Mouse (Mus musculus) lung, postnatal 14 days (tissue): ENCODE measurements around the gene Tgfbrap1.
"Not testable (repeated sequence)": the region's sequence is repeated elsewhere in the genome, so short reads cannot be mapped to it uniquely, and the experiment has no call there.

Experiments used
- DNase-seq: peaks from one replicate; pipeline ENCODE4 v3.0.0; 2021

Tgfbrap1 gene

DNA sequence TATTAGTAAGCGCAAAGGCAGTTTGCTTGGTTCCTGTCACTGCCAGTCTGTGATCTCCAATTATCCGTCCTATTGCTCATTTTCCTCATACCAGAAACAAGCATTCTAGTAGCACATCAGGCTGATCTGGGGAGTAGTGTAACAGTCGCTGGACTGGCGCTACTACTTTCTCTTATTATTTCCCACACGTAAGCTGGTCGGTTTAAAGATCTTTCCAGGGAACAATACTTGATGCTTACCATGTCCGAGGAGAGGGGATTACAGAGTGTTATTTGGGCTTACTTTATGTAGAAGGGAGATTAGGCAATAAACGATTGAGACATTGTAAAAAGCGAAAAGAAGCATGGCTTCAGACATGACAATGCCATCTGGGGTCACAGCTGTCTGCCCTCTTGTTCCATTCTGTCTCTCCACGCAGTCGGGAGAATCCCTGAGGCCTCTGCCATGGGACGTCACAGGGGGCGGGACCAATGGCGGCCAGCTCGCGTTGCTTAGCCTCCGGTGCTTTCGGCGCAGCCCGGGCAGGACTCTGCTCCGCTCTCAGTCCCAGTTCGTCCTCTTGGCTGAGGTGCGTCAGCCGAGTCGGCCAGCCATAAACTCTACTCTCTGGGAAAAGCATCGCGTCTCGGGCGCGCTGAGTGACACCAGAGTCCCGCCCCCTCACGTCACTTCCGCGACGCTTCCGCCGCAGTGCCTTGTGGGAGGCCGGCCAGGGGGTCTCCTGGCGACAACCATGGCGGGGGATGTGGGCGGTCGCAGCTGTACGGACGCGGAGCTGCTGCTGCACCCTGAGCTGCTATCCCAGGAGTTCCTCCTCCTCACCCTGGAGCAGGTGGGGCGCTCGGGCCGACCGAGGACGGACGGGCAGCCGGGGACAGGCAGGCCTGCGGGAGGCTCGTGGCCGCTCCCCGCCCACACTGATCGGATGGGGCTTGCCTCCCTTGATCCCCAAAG is at the start of gene Tgfbrap1, which contains the start of gene AI597479:
Tgfbrap1 (minus strand) TSS at position 607 of the 954 bp plus-strand sequence.
AI597479 (plus strand) TSS at position 680 of the 954 bp plus-strand sequence.
- DNase-seq = peak; percentile 91

DNA sequence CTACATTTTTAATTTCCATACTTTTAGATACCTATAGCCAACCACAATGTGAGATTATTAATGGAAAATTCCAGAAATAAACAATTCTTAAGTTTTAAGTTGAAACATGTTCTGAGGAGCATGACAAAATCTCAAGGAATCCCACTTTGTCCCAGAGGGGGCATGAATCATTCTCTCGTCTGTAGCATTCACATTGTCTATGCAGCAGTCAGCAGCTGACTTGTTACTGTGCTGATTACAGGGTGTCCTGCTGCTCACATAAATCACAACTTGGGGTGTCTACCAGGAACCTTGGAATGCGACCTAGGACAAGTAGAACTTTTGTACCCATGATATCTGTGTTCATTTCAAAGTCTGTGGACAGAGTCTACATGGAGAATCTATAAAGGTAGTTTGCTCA is 49.0 kb upstream of the Tgfbrap1 start:
- no peak for DNase-seq

DNA sequence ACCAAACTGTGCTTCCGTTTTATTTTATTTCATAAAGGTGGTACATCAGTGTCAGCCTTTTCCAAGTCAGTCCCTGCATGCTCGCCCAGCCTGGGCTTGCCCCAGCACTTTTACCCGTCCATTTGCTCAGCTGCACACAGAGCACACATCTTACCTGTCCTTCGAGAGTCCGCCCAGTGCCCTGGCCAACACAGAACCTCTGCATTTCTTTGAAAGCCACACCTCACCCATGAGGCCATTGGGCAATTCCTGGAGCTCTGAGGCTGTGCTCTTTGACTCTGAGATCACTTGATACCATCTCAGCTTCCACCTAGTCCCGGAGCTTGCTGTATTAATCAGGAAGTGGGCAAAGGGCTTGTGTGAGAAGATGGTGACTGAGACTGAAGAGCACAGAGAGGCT is 47.0 kb upstream of the Tgfbrap1 start:
- no peak for DNase-seq

DNA sequence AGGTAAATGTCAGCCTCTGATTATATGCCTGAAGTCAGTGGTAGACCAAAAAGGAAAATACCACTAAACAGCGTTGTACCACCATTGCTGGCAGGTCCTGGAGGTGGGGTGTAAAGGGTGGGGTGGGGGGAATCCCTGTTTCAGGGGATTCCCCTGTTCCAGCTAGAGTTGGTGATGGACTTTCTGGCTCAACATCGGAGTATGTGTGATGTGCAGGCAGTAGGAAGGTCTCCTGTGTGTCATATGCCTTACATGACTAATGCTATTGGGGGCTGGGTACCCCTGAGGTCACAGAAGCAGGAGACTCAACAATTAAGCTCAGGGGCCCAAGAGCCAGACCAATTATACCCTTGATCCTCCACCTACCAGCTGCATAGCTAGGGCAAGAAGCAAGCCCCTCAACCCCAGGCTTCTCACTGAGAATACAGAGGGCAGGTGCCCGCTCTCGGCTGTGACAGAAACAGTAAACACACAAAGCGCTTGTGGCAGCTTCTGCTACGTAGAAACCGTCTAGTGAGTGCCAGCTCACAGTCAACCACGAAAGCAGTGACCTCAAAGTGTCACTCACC is 46.0 kb upstream of the Tgfbrap1 start:
- DNase-seq = no peak

DNA sequence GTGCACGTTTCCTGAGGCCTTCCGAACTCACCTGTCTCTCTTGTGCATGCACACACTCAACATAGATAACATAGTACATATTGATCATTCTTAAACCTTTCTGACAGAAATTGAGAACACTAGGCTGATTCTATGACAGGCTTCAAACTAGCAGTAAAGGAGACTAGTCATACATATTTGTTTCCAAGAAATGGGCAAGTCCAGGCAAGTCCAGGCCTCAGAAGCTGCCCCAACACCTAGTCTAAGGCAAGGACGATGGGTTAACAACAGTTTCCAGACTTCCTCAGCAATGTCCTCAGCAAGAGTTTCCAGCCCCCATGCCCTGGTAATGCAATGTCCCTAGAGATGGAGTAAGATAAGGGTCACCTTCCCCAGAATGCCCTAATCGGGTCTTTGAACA is 45.4 kb upstream of the Tgfbrap1 start:
- no peak for DNase-seq

DNA sequence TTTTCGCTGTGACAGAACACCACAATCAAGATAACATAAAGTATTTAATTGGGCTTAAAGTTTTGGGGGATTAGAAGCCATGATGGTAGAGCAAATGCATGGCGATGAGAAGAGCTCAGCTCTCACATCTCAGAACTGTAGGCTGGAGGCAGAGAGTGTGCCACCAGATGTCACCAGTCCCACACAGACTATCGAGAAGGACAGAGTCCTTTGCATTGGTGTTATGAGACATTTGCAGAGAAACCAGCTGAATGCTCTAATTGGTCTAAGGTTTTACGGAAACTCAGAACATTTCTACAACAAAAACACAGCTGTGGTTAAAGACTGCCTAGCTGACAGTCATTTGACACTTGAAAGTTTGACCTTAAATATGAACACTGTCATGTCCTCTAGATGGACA is 44.8 kb upstream of the Tgfbrap1 start:
- no peak for DNase-seq

DNA sequence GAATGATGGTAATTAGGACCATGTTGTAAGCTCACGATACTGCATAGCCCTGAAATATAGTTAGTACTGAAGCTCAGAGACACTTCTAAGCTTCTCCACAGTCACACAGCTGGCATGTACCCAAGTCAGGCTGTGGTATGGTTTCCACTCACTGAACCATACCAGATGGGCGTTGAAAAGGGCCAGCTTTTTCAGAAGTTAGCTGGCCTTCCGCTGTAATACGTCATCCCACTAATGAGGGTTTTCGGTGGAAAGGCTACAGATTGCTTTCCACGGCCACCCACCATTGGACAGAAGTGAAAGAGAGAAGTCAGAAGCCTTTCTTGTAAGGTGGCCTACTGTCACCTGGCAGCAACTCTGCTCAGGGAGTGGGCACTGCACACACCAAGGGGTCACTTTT is 44.4 kb upstream of the Tgfbrap1 start:
- DNase-seq = no peak

DNA sequence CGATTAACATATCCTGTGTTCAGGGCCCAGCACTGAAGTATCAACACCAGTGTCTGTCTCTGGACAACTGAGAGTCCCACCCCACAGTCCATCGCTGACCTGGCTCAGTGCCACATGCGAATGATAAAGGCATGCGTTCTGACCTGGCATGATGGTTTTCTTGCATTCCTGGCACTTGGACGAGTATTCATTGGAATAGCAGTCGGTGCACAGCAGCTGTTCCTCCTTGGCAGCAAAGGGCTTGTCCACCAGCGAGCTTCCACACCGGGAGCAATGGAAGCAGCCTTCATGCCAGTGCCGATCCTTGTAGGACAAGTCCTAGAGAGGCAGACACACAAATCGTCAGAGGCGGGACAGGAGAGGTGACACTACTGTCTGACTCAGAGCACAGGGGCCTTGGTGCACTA is 43.1 kb upstream of the Tgfbrap1 start:
- no peak for DNase-seq

DNA sequence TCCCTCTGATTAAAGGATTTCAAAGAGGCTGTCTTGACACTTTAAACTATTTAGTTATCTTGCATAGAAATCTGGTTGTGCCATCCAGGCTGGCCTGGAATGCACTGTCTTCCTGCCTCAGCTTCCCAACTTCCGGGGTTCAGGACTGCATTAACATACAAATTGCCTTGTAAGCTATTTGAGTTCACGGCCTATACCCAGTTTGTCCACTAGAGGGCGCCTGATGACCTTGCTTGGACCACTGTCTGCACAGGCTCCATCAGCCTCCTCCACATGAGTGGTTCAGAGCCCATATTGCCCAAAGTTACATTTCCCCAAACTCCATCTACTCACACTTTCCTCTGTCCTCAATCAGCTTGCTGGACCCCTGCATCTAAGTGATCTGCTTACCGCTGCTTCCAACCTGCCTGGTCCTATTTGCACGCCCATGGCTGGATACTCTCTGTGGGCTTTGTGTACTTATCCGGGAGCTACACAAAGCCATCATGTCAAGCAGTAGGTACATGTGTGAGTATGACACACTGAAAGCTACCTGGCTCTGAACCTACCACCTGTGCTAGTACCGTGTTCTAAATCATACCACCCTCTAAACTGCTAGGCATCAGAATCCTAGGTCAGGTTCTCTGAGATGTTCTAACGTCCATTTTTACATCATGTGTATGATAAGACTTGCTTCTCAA is 41.3 kb upstream of the Tgfbrap1 start:
- peak; percentile 90 for DNase-seq

DNA sequence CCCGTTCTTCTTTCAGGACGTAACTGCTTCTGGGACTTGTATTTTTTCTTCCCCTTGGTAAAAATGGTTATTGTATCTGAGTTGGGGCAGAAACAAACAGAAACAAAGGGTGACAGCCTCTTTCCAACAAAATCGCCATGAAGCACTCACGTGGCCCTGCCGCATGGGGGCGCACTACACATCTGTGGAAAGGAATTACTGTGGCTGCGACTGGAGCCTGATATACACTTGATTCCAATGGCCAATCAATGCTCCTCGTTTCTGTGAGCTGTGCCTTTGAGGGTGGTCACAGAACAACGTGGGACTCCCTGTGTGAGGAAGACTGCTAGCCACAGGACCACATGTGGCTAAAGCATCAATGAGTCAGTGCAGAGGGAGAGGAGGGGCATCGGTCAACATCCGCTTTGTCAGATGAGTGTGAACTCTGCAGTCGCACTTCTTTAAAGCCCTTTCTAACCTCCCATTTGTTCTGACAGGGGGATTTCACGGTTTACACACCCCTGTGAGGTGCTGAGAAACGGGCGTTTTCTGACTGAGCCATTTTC is 39.9 kb upstream of the Tgfbrap1 start:
- DNase-seq = no peak

DNA sequence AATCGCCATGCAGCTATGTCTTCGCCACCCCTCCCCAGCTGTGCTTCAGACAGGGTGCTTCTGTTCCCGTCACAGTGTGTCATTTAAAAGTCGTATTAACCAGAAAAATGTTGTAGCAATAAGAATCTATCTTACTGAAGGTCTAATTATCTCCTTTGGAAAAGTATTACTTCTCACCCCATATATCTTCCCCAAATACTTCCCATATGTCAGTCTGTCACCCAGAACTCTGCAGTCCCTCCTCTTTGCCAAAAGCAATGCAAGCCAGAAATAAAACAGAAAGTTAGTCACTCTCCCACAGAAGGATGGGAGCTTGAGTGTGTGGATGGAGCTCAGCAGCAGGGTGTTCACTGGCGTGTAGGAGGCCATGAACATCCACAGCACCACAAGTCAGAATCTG is 38.9 kb upstream of the Tgfbrap1 start:
- DNase-seq = no peak

DNA sequence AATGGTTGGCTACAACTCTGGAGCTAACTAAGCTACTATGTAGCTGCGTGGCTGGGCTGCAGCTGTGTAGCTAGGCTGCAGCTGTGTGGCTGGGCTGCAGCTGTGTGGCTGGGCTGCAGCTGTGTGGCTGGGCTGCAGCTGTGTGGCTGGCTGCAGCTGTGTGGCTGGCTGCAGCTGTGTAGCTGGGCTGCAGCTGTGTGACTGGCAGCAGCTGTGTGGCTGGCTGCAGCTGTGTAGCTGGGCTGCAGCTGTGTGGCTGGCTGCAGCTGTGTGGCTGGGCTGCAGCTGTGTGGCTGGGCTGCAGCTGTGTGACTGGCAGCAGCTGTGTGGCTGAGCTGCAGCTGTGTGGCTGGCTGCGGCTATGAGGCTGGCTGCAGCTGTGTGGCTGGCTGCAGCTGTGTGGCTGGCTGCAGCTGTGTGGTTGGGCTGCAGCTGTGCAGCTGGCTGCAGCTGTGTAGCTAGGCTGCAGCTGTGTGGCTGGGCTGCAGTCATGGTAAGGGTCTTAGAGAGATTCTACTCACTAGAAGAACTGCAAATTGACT is 38.1 kb upstream of the Tgfbrap1 start:
- not testable (repeated sequence) for DNase-seq

DNA sequence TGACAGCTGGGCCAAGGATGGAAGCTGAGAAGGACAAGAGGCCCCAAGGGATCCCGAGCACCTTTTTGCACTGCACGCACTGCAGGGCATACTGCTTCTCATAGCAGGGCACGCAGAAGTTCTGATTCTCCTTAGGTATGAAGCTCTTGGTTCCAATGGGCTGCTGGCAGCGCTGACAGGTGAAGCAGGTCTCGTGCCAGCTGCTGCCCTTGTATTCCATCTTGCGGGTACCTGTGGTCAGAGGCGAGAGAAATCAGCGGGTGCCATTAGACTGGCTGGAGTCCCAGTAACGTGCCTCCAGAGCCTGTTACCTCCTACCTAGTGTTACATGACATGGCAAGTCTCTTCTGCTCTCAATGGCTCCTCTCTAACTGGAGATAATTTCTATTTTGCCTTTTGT is 33.2 kb upstream of the Tgfbrap1 start:
- DNase-seq = no peak

DNA sequence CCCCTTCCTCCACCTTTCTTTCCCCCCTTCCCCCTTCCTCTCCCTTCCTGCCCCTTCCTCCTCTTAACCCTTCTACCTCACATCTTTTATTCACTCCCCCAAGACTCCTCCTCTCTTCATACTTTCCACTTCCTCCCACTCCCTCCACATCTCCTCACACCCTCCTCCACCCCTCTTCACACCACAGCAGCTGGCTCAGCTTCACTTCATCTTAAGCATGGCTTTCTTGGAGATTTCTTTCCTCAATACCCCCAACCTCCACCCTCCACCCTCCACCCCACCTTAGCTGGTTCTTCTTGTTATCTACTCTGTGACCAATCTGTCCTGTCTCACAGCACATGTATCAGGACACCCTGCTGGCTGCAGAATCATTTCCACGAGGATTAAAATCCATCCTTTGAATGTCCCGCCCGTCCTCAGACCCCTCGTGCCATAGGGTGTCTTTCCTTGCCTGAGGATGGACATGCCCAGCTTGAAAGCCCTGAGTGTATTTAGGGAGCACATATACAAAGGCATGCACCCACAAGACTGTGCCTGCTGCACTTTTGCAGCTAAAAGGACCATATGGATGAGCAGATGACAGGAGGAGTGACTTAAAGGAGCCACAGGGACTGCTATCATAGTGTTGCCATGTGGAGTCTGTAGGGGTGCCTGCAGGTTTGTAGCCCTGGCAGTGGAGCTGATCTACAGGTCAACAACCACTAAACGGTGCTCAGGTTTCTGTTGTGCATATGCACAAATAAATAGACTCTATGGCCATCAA is 32.0 kb upstream of the Tgfbrap1 start:
- no peak for DNase-seq

DNA sequence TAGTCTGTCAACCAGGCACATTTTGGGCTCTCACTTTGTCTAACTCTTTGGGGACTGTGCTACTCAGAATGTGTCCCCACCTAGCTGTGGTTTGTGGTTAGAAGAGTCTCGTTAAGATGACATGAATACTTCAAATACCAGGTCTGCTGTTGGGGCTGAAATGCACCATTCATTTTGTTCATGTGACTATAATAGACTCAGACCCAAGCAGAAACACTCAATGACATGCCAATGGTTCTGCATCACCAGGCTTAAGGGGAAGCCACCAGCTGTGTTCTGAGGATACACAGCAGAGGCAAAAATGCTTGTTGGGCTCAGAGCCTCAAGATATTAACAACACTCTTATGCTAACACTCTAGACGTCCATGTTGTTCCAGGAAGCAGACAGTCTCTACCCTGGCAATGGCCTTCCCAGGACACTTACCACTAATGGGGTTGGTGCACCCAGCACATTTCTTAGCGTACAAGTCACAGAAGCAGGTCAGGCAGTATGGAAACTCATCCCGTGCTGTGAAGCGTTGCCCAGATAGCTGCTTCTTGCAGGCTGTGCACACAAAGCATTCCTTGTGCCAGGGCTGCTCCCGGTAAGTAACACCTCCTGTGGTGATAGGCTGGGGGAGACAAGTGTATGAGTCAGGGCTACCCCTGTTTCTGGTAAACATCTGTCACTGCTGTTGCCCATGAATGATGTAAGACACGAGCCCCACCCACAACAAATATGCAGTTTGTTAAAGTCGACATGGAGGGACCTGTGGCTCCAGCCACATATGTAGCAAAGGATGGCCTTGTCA is 29.6 kb upstream of the Tgfbrap1 start:
- DNase-seq = no peak

DNA sequence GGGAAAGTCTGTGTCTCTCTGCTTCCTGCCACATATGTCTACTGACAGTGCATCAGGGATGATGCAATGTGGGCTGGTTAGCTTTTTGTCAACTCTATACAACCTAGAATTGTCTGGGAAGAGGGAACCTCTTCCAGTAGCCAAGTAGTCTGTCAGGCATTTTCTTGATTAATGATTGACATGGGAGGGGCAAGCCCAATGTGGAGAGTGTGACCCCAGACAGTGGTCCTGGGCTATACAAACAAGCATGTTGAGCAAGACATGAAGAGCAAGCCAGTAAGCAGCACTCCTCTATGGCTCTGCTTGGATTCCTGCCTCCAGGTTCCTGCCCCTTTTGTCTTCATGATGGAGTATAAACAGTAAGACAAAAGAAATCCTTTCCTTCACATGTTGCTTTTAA is 28.8 kb upstream of the Tgfbrap1 start:
- no peak for DNase-seq

DNA sequence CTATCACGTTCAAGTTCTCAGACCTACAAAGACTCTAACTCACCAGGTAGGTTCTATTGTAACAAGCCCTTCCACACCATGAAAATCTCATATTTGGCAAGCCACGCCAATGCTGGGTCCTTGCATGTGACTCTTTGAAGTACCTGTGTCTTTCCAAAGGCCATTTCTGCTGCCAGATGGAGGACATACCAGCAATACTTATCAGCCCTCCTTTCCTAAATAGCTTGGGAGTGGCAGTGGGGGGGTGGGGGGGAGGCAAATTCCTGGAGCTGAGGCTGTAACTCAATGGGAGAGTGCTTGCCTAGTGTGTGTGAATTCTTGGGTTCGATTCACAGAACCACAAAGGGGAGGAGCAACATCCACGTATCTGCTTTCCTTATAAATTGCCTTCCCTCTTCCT is 26.3 kb upstream of the Tgfbrap1 start:
- no peak for DNase-seq

DNA sequence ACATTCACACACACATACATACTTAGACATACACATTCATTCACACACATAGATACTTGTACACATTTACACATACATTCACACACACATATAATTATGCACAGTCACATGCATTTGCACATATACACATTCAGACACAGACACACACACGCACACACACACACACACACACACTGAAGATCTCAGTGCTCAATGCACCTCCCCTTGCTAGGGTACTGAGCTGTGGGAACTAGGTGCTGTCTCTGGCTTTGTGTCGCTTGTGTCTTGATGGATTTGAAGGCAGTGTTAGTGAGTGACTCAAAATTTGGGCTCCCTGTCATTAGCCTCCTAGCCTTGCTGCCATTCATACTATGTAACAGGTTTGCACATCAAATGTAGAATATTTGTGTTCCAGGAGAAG is 24.2 kb upstream of the Tgfbrap1 start:
- DNase-seq = no peak

DNA sequence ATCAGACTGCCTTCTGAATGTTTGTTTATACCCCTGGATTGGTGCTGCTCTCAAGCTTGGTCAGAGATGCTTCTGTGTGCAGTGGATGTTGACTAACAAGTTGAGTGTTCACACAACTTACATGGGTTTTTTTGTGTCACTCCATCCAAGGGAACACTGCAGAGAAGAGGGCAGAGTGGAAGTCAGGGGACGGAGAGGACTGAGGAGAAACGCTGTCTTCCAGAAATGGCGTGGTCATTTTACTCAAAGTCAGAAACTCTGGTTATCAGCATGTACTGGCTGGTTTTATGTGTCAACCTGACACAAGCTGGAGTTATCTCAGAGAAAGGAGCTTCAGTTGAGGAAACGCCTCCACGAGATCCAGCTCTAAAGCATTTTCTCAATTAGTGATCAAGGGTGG is 22.5 kb upstream of the Tgfbrap1 start:
- no peak for DNase-seq

DNA sequence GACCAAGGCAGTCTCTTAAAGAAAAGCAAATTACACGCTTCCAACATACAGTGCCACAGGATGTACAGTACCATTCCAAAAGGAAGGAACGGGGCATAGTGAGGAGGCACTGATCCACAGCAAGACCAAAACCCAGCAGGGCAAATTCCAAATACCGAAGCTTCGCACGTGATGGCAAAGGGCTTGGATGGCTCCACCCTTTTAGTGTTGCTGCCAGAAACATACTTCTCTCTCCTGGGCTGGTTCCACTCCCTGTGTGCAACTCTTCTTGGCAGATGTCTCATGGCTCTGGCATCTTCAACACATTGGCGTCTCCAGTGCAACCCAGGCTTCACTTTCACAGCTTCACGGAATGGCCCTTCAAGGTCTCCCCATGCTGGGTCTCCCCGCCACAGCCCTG is 19.0 kb upstream of the Tgfbrap1 start:
- DNase-seq = no peak

DNA sequence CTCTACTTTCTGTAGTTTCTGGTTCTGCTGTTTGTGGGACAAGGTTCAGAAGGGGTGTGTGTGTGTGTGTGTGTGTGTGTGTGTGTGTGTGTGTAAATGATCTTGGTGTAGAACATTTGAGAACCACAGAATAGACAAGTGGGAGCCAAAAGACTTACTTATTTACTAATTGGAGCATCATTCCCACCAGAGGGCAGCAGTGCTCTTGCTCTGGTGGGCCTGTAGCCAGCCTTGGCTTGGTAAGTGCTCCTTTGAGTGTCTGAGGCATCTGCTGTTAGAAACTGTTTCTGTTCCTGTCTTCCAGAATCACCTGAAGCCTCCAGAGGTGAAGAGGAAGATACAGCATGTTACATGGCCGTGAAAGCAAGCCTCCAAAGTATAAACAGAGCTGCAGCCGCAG is 14.4 kb upstream of the Tgfbrap1 start:
- peak; percentile 73 for DNase-seq

DNA sequence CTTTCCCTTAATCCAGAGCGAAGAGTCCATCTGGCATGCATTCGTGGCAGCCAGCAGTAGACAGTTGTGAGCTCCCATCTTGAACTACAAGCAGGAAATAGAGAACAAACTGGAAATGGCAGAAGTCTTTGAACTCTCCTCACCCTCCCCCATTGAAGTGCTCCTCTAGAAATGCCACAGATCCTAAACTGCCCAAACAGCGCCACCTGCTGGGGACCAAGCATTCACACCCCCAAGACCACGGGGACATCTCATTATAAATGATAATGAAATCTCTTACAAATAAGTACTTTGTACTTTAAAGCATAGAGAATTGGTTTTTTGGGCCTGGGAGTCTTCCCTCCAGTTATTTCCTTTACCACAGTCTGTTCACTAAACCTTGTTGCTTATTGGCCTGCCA is 12.1 kb upstream of the Tgfbrap1 start:
- DNase-seq = peak; percentile 75
